Mouse (Mus musculus): Measurements from ENCODE around the gene Mrpl20. TPM values are rescaled to one million over a fixed set of nuclear protein-coding genes. Genes with fewer than 3 reads are reported as not detected.

Gene Mrpl20
- polyA plus RNA-seq (2012; fragmentation: generic; extraction: Trizol): 262 TPM
- long read RNA-seq, experiment 1, transcript Mrpl20-201 (4 exons, 764 nt): major isoform, 156 of 163 reads
- long read RNA-seq, experiment 1, partial matches to known transcripts: 4 of 163 reads
- long read RNA-seq, experiment 1, other reads (novel, unspliced or antisense): 2 of 163 reads
- long read RNA-seq, experiment 2, transcript Mrpl20-201 (4 exons, 764 nt): major isoform, 46 of 49 reads
- long read RNA-seq, experiment 2, partial matches to known transcripts: 0 of 49 reads
- long read RNA-seq, experiment 2, other reads (novel, unspliced or antisense): 3 of 49 reads

DNA sequence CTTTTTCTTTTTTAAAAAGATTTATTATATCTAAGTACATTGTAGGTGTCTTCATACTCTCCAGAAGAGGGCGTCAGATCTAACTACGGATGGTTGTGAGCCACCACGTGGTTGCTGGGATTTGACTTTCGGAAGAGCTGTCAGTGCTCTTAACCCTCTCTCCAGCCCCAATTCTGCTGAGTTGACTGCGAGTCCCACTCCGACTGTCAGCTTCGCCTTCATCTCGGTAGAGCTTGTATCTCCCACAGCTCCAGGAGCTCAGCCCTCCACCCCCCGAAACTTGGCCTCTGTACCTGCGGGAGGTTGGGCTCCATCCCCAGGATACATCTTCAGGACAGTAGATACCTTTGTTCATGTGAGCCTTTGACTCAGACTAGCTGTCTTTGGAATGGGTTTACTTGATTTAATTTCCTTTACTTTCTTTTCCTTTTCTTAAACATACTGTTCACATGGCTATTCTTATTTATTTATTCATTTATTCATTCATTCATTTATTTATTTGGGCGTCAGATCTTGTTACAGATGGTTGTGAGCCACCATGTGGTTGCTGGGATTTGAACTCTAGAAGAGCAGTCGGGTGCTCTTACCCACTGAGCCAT, at the start of gene Mrpl20:
Gene Mrpl20 (plus strand): TSS at position 138 of the 599 bp plus-strand sequence.
- Histone ChIP-seq H3K36me3 (ENCODE audit: control insufficient read depth, insufficient read depth) (peaks cover 19% of the 10 kb centered on the region), H3K79me2 (ENCODE audit: control insufficient read depth, insufficient read depth) (peaks cover 44% of the 10 kb centered on the region), H3ac (ENCODE audit: control insufficient read depth, insufficient read length, low read depth) (peak within 1 kb of the TSS; percentile 98), H3K27me3 (ENCODE audit: control insufficient read depth, insufficient read depth, insufficient read length) (no peaks in the 10 kb centered on the region), H3K79me3 (ENCODE audit: low read depth) (peaks cover 33% of the 10 kb centered on the region), H3K4me3 (ENCODE audit: insufficient read depth, poor library complexity, severe bottlenecking) (peak within 1 kb of the TSS; percentile 89)
- TF ChIP-seq MYOG (IDR thresholded peaks at IDR 0.05; ENCODE audit: control insufficient read depth, extremely low read depth, insufficient read length) (no peak), CEBPB (IDR thresholded peaks at IDR 0.05; ENCODE audit: low read depth) (no peak), MAX (IDR thresholded peaks at IDR 0.05) (no peak), CTCF (IDR thresholded peaks at IDR 0.05; ENCODE audit: control insufficient read depth, insufficient read depth, insufficient read length) (no peak), FOSL1 (IDR thresholded peaks at IDR 0.05; ENCODE audit: insufficient read depth, low read length, poor library complexity, severe bottlenecking) (no peak), USF1 (IDR thresholded peaks at IDR 0.05; ENCODE audit: low read depth) (no peak), MYOD1 (IDR thresholded peaks at IDR 0.05; ENCODE audit: control insufficient read depth, insufficient read length, low read depth) (no peak)

GRCm38 (mm10) chr4:155757011-155757410, 45.7 kb upstream of the Mrpl20 start:
- Histone ChIP-seq H3K36me3 (ENCODE audit: control insufficient read depth, insufficient read depth) (peaks cover 64% of the 10 kb centered on the region), H3K27me3 (ENCODE audit: control insufficient read depth, insufficient read depth, insufficient read length) (no peaks in the 10 kb centered on the region)

GRCm38 (mm10) chr4:155759862-155760612, 42.6 kb upstream of the Mrpl20 start:
- Histone ChIP-seq H3K36me3 (ENCODE audit: control insufficient read depth, insufficient read depth) (peaks cover 41% of the 10 kb centered on the region), H3K4me3 (ENCODE audit: insufficient read depth, poor library complexity, severe bottlenecking) (peak overlapping the region; percentile 88), H3K79me3 (ENCODE audit: low read depth) (peaks cover 38% of the 10 kb centered on the region), H3K79me2 (ENCODE audit: control insufficient read depth, insufficient read depth) (peaks cover 64% of the 10 kb centered on the region), H3ac (ENCODE audit: control insufficient read depth, insufficient read length, low read depth) (peak overlapping the region; percentile 97), H3K27me3 (ENCODE audit: control insufficient read depth, insufficient read depth, insufficient read length) (no peaks in the 10 kb centered on the region)
- no peak for TF ChIP-seq MYOG (IDR thresholded peaks at IDR 0.05; ENCODE audit: control insufficient read depth, extremely low read depth, insufficient read length)
- TF ChIP-seq CTCF (IDR thresholded peaks at IDR 0.05; ENCODE audit: control insufficient read depth, insufficient read depth, insufficient read length): no peak
- no peak for TF ChIP-seq CEBPB (IDR thresholded peaks at IDR 0.05; ENCODE audit: low read depth)
- peak; percentile 41 for TF ChIP-seq MAX (IDR thresholded peaks at IDR 0.05)
- no peak for TF ChIP-seq MYOD1 (IDR thresholded peaks at IDR 0.05; ENCODE audit: control insufficient read depth, insufficient read length, low read depth)
- TF ChIP-seq USF1 (IDR thresholded peaks at IDR 0.05; ENCODE audit: low read depth): no peak
- no peak for TF ChIP-seq FOSL1 (IDR thresholded peaks at IDR 0.05; ENCODE audit: insufficient read depth, low read length, poor library complexity, severe bottlenecking)

More at GRCm38 (mm10) chr4:155757011-155757410, 45.7 kb upstream of the Mrpl20 start:
- H3K4me3 ChIP-seq (ENCODE audit: insufficient read depth, poor library complexity, severe bottlenecking): no peak overlapping the region
- H3K79me2 ChIP-seq (ENCODE audit: control insufficient read depth, insufficient read depth): peaks cover 69% of the 10 kb centered on the region
- H3ac ChIP-seq (ENCODE audit: control insufficient read depth, insufficient read length, low read depth): no peak overlapping the region
- peaks cover 38% of the 10 kb centered on the region for H3K79me3 ChIP-seq (ENCODE audit: low read depth)
- no peak for TF ChIP-seq USF1 (IDR thresholded peaks at IDR 0.05; ENCODE audit: low read depth)
- TF ChIP-seq MYOG (IDR thresholded peaks at IDR 0.05; ENCODE audit: control insufficient read depth, extremely low read depth, insufficient read length): no peak
- TF ChIP-seq FOSL1 (IDR thresholded peaks at IDR 0.05; ENCODE audit: insufficient read depth, low read length, poor library complexity, severe bottlenecking): no peak

DNA sequence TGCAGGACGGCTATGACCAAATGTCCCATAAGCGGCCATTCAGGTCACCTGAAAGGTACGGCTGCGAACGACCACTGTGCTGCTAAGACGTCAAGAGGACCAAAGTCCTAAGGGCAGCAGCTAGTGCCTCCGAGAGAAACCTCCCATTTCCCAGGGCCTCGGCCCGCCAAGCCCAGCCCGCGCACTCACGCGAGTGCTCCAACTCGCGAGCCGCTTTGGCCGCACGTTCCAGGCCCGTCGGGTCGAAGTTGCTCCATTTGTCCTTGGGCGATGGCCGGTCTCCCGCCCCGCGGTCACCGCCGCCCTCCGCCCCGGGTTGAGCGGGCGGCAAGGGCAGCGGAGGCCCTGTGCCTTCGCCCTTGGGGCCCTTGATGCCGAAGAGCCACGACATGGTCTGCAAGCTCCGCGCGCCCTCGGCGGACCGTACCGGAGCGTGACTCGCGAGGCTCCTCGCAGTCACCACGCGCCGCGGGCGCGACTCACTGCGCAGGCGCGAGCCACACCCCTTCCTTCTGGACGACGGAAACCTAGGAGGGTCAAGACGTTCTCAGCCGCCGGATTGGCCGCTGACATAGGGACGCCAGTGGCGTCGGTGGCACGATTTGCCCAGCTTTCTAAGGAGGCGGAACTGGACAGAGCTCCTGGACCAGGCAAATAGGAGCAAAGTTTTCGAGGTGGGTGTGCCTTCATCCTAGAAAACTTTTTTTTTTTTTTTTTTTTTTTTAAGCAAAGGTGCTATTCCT, 41.9 kb upstream of the Mrpl20 start, which contains the start of gene Atad3a:
Gene Atad3a (minus strand): TSS at position 481 of the 743 bp plus-strand sequence.
- TF ChIP-seq CTCF (IDR thresholded peaks at IDR 0.05; ENCODE audit: control insufficient read depth, insufficient read depth, insufficient read length): no peak
- TF ChIP-seq USF1 (IDR thresholded peaks at IDR 0.05; ENCODE audit: low read depth): no peak
- peak; percentile 97 for TF ChIP-seq MAX (IDR thresholded peaks at IDR 0.05)
- Histone ChIP-seq H3K79me2 (ENCODE audit: control insufficient read depth, insufficient read depth) (peaks cover 61% of the 10 kb centered on the region), H3K4me3 (ENCODE audit: insufficient read depth, poor library complexity, severe bottlenecking) (peak within 1 kb of the TSS; percentile 88), H3K79me3 (ENCODE audit: low read depth) (peaks cover 38% of the 10 kb centered on the region), H3K27me3 (ENCODE audit: control insufficient read depth, insufficient read depth, insufficient read length) (no peaks in the 10 kb centered on the region), H3ac (ENCODE audit: control insufficient read depth, insufficient read length, low read depth) (peak within 1 kb of the TSS; percentile 97), H3K36me3 (ENCODE audit: control insufficient read depth, insufficient read depth) (peaks cover 34% of the 10 kb centered on the region)

DNA sequence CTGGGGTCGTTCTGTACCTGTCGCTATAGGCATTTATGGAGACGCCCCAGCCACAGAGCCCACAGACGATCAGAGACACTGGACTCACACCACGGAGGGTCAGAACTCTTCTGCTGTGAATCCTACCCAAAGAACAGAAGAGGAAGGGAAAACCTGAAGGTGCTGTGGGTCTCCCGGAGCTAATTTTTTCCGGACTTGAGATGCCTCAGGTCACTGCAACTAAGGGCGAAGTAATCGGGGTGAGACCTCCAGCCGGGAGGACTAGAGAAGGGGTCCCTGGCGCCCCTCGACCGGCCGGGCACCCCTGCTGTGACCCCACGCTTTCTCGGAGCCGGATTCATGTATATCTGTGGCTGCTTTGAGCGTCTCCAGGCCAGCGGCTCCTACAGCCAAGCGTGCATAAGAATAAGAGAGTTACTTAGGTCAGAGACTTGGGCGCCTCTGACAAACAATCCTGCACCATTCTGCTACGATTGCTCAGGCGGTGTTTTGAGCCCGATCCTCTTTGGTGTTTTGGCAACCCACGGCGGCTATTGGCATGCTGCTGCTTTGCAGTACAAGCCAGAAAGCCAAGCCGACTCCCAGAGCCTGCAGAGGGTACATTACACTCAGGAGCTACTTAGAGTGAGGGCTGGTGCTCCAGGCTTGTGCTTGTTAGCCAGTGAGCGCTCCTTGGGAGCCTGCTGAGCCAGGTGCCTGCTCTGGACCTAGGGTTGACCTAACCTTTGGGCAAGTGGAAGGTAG, 41.1 kb upstream of the Mrpl20 start:
- H3K36me3 ChIP-seq (ENCODE audit: control insufficient read depth, insufficient read depth): peaks cover 27% of the 10 kb centered on the region
- TF ChIP-seq CEBPB (IDR thresholded peaks at IDR 0.05; ENCODE audit: low read depth) (no peak), MAX (IDR thresholded peaks at IDR 0.05) (no peak), CTCF (IDR thresholded peaks at IDR 0.05; ENCODE audit: control insufficient read depth, insufficient read depth, insufficient read length) (no peak), USF1 (IDR thresholded peaks at IDR 0.05; ENCODE audit: low read depth) (no peak), MYOG (IDR thresholded peaks at IDR 0.05; ENCODE audit: control insufficient read depth, extremely low read depth, insufficient read length) (no peak), MYOD1 (IDR thresholded peaks at IDR 0.05; ENCODE audit: control insufficient read depth, insufficient read length, low read depth) (no peak), FOSL1 (IDR thresholded peaks at IDR 0.05; ENCODE audit: insufficient read depth, low read length, poor library complexity, severe bottlenecking) (no peak)

More for the DNA sequence above, 41.1 kb upstream of the Mrpl20 start:
- peaks cover 54% of the 10 kb centered on the region for H3K79me2 ChIP-seq (ENCODE audit: control insufficient read depth, insufficient read depth)
- H3ac ChIP-seq (ENCODE audit: control insufficient read depth, insufficient read length, low read depth): peak overlapping the region; percentile 68
- no peaks in the 10 kb centered on the region for H3K27me3 ChIP-seq (ENCODE audit: control insufficient read depth, insufficient read depth, insufficient read length)
- peak overlapping the region; percentile 88 for H3K4me3 ChIP-seq (ENCODE audit: insufficient read depth, poor library complexity, severe bottlenecking)
- H3K79me3 ChIP-seq (ENCODE audit: low read depth): peaks cover 37% of the 10 kb centered on the region

All from C2C12 (cell line).